Mouse (Mus musculus) hindbrain, embryonic 16.5 days (tissue): ENCODE results near the gene Zfp367. TPM values are rescaled to one million over a fixed set of nuclear protein-coding genes. Genes with fewer than 3 reads are reported as not detected.

ENCODE experiments used
- ATAC-seq: fragments of 200-750 bp; cut with Nextera tagmentation; 2 replicates; pipeline ENCODE4 v1.8.0; 2017; ENCODE audit warnings: moderate TSS enrichment, moderate library complexity
- H3K27ac ChIP-seq: fragments of 300-500 bp; sonication (generic); 2 replicates; pipeline ENCODE4 v1.5.1; 2014; ENCODE audit warnings: low read depth, mild to moderate bottlenecking, control low read depth, low read length, moderate library complexity
- H3K27me3 ChIP-seq: fragments of 300-500 bp; sonication (generic); replicated peaks from 2 replicates; pipeline ENCODE4 v1.6.1; 2014; ENCODE audit warnings: low read length; ENCODE audit not compliant: control insufficient read depth, insufficient read depth
- H3K36me3 ChIP-seq: fragments of 300-500 bp; sonication (generic); 2 replicates; pipeline ENCODE4 v1.6.1; 2014; ENCODE audit warnings: mild to moderate bottlenecking, low read length, moderate library complexity, mixed read lengths; ENCODE audit not compliant: control insufficient read depth, insufficient read depth
- H3K4me1 ChIP-seq: fragments of 300-500 bp; sonication (generic); 2 replicates; pipeline ENCODE4 v1.6.1; 2014; ENCODE audit warnings: low read depth, low read length; ENCODE audit not compliant: control insufficient read depth, insufficient read depth
- H3K4me2 ChIP-seq: fragments of 300-500 bp; sonication (generic); 2 replicates; pipeline ENCODE4 v1.6.1; 2014; ENCODE audit warnings: mild to moderate bottlenecking, low read length, control low read depth, moderate library complexity
- H3K4me3 ChIP-seq: fragments of 300-500 bp; sonication (generic); 2 replicates; pipeline ENCODE4 v1.5.1; 2014; ENCODE audit warnings: mild to moderate bottlenecking, low read length, control low read depth, moderate library complexity
- H3K9ac ChIP-seq: fragments of 300-500 bp; sonication (generic); 2 replicates; pipeline ENCODE4 v1.6.1; 2014; ENCODE audit warnings: low read depth, mild to moderate bottlenecking, control low read depth, low read length, moderate library complexity
- H3K9me3 ChIP-seq: fragments of 300-500 bp; sonication (generic); 2 replicates; pipeline ENCODE4 v1.6.1; 2014; ENCODE audit warnings: mild to moderate bottlenecking, low read length, moderate library complexity; ENCODE audit not compliant: control insufficient read depth
- WGBS: fragments of 180-500 bp; shearing (Covaris S2); extraction: QIAGEN DNeasy Blood & Tissue Kit; methylation state at CpG from one replicate; pipeline ENCODE4 v1.1.7; 2014; 5-methylcytosine and 5-hydroxymethylcytosine counted together
- polyA plus RNA-seq: library from polyadenylated mRNA; unstranded; fragments of >200 nt; fragmentation: Nextera tagmentation; extraction: Ambion mirVana; gene quantifications from 2 replicates; pipeline ENCODE4 v1.2.1, GENCODE M21; 2015

Gene Zfp367
- polyA plus RNA-seq, 1 experiment from 2014 or later = 6.2 TPM

GRCm38 (mm10) chr13:64091006-64091405, 62.0 kb downstream of the Zfp367 start:
- no peak overlapping the region for H3K4me3 ChIP-seq
- no peaks in the 10 kb centered on the region for H3K27me3 ChIP-seq
- H3K4me2 ChIP-seq = no peak overlapping the region
- H3K4me1 ChIP-seq = no peaks in the 10 kb centered on the region
- no peak overlapping the region for H3K27ac ChIP-seq
- no peaks in the 10 kb centered on the region for H3K9me3 ChIP-seq
- no peaks in the 10 kb centered on the region for H3K36me3 ChIP-seq
- H3K9ac ChIP-seq = no peak overlapping the region
- WGBS = 42% methylated on average over 7 of the region's 7 CpGs
- no peak; the same call in 1 of the 2 replicates for ATAC-seq

GRCm38 (mm10) chr13:64090278-64090677, 62.7 kb downstream of the Zfp367 start:
- Histone ChIP-seq H3K4me3 (no peak overlapping the region), H3K36me3 (no peaks in the 10 kb centered on the region), H3K27me3 (no peaks in the 10 kb centered on the region), H3K9ac (no peak overlapping the region), H3K4me1 (no peaks in the 10 kb centered on the region), H3K9me3 (no peaks in the 10 kb centered on the region), H3K27ac (no peak overlapping the region), H3K4me2 (no peak overlapping the region)
- no peak for ATAC-seq
- WGBS = 86% methylated on average over 5 of the region's 5 CpGs

- no peak within 1 kb of the TSS for H3K4me2 ChIP-seq
- ATAC-seq = no peak
- no peak within 1 kb of the TSS for H3K4me3 ChIP-seq
- WGBS = 85% methylated on average over 4 of the region's 4 CpGs
- no peaks in the 10 kb centered on the region for H3K4me1 ChIP-seq
- H3K9ac ChIP-seq = no peak within 1 kb of the TSS
- no peak within 1 kb of the TSS for H3K27ac ChIP-seq
- H3K36me3 ChIP-seq = no peaks in the 10 kb centered on the region
- H3K9me3 ChIP-seq = no peaks in the 10 kb centered on the region
- H3K27me3 ChIP-seq = no peaks in the 10 kb centered on the region
These were observed 63.9 kb downstream of the Zfp367 start, which contains the start of gene Hsd17b3 for GRCm38 (mm10) chr13:64089130-64089529. Gene Hsd17b3 (minus strand): TSS chr13:64089230.

GRCm38 (mm10) chr13:64088057-64088456, 64.9 kb downstream of the Zfp367 start:
- Histone ChIP-seq H3K9ac (no peak overlapping the region), H3K4me2 (no peak overlapping the region), H3K27ac (no peak overlapping the region), H3K36me3 (no peaks in the 10 kb centered on the region), H3K9me3 (no peaks in the 10 kb centered on the region), H3K4me3 (no peak overlapping the region), H3K27me3 (no peaks in the 10 kb centered on the region), H3K4me1 (no peaks in the 10 kb centered on the region)
- WGBS = 85% methylated on average over 7 of the region's 7 CpGs
- no peak for ATAC-seq

- Histone ChIP-seq H3K27me3 (no peaks in the 10 kb centered on the region), H3K4me3 (no peak overlapping the region), H3K4me2 (no peak overlapping the region), H3K27ac (no peak overlapping the region), H3K36me3 (no peaks in the 10 kb centered on the region), H3K4me1 (peaks cover 5% of the 10 kb centered on the region; the same call in 1 of the 2 replicates), H3K9me3 (no peaks in the 10 kb centered on the region), H3K9ac (no peak overlapping the region)
- ATAC-seq = no peak
- 81% methylated on average over 5 of the region's 5 CpGs for whole genome bisulfite sequencing
These were observed 67.0 kb downstream of the Zfp367 start for GRCm38 (mm10) chr13:64086036-64086435.

- H3K9ac ChIP-seq = no peak overlapping the region
- H3K27me3 ChIP-seq = no peaks in the 10 kb centered on the region
- no peak for ATAC-seq
- H3K4me1 ChIP-seq = peaks cover 6% of the 10 kb centered on the region; the same call in 1 of the 2 replicates
- no peaks in the 10 kb centered on the region for H3K36me3 ChIP-seq
- H3K4me3 ChIP-seq = no peak overlapping the region
- no peak overlapping the region for H3K4me2 ChIP-seq
- no peaks in the 10 kb centered on the region for H3K9me3 ChIP-seq
- 83% methylated on average over 3 of the region's 3 CpGs for WGBS
- H3K27ac ChIP-seq = no peak overlapping the region
These were observed 69.7 kb downstream of the Zfp367 start for GRCm38 (mm10) chr13:64083331-64083730.

Other genes with a start within 250 kb of the Zfp367 start
- not detected in 2 replicates for gene Hsd17b3, start 64.0 kb downstream of the Zfp367 start, polyA plus RNA-seq
- gene Slc35d2, start 23.8 kb downstream of the Zfp367 start, polyA plus RNA-seq = 1.1 and 2.1 TPM in 2 replicates
- gene Habp4, start 8.6 kb upstream of the Zfp367 start, polyA plus RNA-seq = 52.8 and 53.4 TPM in 2 replicates
- 2.8 and 3.4 TPM in 2 replicates for gene Cdc14b, start 122.1 kb upstream of the Zfp367 start, polyA plus RNA-seq
- gene Aaed1, start 159.5 kb upstream of the Zfp367 start, polyA plus RNA-seq = 12.5 and 15.3 TPM in 2 replicates
- 185 and 197 TPM in 2 replicates for gene Ctsl, start 217.7 kb upstream of the Zfp367 start, polyA plus RNA-seq